Mouse (Mus musculus) CD4-positive, CD25-positive, alpha-beta regulatory T cell, adult 2 months (primary cell): ENCODE results near the gene Sos1.
"Not testable (repeated sequence)": the region's sequence is repeated elsewhere in the genome, so short reads cannot be mapped to it uniquely, and the experiment has no call there.

Source experiments
- DNase-seq: peaks from one replicate; pipeline ENCODE4 v3.0.0-alpha.2; 2012; ENCODE audit warnings: low read depth, low spot score

The Sos1 gene

GRCm38 (mm10) chr17:80426171-80426570 is 54.1 kb downstream of the Sos1 start:
- DNase-seq: no peak

DNA sequence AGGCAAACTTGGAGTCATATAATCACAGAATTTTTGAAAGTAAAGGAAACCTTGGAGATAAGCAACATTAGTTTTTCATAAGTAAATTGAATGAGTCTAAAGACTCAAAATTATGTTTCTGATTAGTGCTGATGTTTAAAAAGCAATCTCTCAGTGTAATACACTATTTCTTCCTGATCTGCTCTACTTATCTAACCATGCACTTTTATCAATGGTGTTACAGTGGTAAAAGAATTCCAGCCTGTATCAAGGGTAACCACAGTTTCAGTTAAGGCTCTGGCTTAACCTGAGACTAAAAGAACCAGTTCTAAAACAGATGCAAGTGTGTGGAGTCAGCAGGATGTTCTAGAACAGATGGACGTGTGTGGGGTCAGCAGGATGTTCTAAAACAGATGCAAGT is 59.3 kb downstream of the Sos1 start:
- no peak for DNase-seq

DNA sequence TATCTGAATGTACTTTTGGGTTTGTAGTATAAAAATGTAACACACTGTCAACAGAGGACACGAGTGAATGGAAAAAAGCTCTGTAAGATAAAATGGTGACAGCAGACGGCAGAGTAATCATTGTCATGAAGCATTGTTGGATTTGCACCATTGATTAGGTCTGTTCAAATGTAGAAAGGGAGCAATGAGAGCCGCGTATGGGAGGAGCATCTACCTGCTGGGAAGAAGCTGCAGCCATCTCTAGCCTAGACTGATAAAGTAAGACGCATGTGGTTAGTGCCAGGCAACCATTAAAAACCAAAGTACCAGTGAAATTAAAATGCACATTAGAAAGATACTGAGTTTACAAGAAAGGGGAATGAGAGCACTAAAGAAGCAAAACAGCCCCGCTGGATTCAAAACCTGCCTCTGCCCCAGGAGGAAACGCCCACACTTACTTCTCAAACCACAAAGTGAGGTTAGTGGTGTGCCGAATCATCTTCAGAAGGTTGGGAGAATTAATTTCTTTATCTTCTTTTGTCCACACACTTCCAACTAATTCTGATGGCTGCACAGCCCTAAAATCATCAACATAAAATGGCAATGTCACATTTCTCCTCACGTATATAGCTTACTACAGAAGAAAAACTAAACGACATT is 61.6 kb downstream of the Sos1 start:
- DNase-seq: peak; percentile 49

DNA sequence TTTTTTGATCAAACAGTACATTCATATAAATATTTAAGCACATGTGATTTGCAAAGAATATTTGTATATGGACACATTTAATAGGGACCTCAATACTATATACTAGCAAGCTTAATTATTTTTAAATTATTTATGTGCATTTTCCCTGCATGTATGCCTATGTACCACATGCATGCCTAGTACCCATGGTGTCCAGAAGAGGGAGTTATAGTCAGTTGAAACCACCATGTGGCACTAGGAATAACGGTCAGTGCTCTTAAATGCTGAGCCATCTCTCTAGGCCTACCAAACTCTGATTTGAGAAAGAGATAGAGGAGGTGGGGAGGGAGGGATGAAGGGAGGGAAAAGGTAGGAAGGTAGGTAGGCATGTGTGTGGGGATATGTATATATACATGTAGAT is 69.1 kb downstream of the Sos1 start:
- peak; percentile 17 for DNase-seq

DNA sequence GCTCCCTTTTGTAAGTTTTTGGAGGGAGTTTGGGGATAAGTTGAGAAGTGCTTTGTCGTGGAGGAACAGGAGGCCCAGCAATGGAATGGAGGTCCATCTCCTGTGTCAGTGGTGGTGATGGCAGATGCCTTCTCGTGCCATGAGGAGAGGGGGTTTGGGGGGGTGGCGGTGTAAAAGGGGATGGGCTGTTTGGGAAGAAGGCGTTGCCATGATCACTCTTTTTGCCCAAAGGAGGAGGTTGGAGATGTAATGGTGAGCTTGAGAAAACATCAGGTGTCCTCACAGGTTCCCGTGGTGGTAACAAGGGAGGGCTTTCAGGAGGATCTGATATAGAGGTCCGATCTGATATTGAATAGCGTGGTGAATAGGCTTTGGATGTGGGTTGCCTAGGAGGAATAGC is 82.0 kb downstream of the Sos1 start:
- no peak for DNase-seq

DNA sequence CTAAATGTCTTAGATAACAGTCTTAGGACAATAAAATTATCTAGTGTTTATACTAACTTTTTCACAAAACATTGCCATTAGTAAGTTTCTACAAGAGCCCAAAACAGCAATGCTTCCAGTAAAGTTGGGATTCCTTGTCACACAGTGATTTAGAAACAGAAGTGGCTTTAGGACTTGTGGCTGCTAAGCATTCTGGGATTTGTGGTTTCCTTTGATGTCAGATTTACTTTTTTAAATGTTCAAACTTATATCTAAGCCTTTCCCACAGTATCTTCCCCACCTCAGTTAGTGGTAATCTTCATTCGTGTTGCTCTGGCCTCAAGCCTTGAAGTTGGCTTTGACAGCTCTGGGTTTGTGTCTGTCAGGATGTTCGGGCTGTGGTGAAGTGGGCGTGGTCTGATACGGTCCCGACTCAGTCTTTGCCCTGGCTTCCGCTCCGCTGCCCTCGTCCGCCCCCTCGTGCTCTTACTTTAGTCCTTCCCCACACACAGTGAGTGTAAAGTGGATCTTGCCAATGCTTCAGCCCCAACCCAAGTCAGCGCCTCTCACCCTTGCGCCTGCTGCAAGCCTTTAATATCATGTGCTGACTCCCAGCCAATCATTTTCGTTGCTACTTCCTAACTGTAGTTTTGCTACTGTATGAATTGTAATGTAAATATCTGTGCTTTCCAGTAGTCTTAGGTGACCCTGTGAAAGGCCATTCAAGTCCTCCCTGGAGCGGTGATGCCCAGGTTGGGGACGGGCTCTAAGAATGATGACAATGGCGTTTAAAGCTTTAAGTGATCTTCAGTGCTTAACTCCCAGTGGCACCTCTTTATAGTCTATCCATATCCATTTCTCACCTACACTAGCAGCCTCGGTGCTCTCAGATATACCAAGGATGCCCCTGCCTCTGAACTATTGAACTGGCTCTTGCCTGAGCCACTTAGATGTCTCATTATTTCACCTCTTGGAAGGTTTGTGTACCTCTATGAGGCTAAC is 88.5 kb downstream of the Sos1 start:
- DNase-seq: peak; percentile 91

DNA sequence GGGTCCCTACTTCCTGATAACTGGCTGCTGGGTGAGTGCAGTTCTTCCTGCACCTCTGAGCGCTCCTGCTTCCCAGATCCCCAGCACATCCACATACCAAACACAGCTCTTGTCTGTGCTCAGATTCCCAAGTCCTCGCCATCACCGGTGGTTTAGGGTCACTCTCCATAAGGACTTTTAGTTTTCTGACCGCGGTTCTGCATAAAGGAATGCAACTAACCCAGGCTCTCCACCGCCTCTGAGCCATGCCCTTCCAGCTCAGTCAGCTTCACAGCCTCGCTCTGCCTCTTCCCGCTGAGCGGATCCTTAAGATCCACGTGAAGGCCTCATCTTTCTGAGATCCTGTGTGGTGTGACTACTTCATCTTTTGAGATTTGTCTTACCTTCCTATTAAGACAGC is 90.2 kb downstream of the Sos1 start:
- DNase-seq: no peak

DNA sequence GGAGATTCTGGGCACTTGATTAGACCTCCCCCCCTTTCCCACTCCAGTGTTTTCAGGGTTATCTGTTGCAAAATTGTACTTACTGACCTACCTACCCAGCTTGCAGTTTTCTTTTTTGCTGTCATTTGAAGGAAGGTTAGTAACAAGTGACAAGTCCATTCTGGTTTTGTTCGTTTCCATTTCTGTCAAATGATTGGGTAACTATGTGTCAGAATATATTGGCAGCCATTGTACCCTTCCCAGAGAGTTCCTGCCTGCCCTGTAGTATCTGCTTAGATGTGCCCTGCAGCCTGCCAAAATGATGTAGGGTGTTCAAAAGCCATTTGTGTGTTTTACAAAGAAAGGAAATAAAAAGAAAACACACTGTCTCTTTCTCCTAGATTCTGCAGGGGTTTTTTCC is 94.6 kb downstream of the Sos1 start:
- DNase-seq: no peak

DNA sequence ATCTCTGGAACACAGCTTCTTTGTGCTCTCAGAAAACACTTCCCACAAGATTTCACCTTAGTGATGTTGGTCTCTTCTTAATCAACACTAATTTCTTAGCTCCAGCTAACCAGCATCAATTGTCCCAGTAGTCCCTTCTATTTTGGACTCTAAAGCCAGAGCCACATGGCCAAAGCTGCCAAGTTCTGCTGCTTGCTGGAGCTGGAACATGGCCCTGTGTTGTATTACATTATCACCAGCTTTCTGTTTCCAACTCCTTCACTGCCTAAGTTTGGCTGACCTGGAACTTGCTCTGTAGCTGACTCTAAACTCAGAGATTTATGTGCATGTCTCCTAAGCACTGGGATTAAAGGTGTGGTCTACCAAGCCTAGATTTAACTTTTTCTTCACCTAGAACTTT is 101.9 kb downstream of the Sos1 start:
- not testable (repeated sequence) for DNase-seq

DNA sequence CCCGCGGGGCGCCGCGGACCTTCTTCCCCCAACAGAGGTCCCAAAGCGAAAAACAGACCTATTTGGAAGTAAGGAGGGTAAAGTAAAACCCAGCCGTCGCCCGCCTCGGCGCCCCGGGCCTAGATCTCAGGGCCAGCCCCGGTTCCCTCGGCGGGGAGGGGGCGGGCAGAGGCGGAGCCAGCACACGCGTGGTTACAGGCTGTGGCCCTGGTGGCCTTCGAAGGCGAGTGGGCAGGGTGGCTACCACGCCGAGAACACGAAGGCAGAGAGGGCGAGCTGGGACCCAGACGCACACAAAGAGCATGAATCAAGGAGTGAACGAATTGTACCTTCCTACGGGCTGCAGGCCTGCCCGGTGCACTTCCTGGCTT is 106.5 kb downstream of the Sos1 start:
- DNase-seq: no peak

- DNase-seq: peak; percentile 95
Observed at GRCm38 (mm10) chr17:80372989-80373725, 107.1 kb downstream of the Sos1 start, which contains the start of gene Gm10190. Gene Gm10190, minus strand, starts transcription at chr17:80373541.

DNA sequence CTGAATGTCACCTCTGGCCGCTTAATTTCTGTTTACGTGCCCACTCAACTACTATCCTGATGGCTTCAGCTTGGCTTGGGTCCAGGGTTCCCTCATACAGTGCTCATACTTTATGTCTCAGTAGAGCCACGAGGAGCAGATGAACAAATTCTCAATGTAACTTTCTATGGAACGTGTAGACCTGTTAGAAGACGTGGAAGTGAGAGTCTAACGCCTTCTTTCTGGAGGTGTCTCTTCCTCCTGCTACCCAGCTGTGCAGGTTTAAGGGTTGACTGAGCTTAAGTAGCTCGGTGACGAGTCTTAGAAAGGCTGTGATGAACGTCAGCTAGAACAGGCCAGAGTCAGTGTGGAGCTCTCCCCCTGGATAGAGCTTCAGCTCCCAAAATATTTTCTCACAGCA is 111.6 kb downstream of the Sos1 start:
- no peak for DNase-seq

DNA sequence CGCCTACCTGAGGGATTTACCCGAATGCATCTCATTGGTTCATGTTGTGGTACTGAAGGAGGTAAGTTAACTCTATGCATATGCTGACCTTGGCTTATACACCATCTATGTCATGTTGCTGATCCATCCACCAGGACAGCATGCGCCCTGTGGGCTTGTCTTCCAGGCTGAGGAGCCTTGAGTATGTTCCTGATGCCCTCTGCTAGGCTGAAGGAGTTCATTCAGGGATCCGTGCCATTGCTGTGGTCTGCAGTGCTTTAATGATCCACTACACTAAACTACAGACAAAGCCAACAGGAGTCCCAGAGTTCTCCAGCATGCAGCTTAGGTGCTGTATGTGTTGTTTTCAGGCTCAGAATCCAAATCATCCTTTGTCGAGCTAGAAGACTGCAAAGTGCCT is 113.0 kb downstream of the Sos1 start:
- DNase-seq: no peak

DNA sequence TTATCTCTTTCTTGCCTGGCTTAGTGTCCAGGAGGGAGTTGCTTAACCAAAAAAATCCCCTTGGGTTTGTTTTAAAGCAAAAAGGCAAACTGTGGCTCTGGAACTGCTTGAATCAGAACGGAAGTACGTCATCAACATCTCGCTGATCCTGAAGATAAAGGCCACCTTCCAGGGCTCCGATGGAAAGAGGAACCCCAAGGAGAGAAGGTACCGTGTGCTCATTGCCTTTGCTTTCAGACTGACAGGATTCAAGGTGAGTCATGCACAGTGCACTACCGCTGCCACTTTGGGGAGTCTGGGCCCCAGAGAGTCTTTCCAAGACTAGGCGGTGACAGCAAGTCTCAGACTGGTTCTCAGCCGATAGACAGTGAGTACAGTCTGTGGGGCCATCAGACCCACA is 120.0 kb downstream of the Sos1 start:
- peak; percentile 7 for DNase-seq

DNA sequence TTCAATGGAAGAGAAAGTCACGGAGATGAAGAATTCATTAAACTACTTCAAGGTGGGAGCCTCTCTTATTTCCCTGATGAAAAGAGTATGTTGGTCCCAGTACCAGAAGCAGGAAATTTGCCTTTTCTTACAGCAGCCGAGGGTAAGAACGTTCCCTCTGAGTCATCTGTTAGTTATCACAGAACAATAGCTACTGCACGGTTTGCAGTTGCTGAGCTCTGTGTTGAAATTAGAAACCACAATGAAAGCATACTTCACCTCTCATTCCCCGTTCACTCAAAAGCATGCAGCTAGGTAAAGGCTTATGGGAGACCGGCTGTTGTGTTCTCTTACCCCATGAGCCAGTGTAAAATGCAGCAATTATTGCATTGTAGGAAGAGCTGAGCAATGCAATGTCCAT is 133.0 kb downstream of the Sos1 start:
- DNase-seq: no peak

GRCm38 (mm10) chr17:80346591-80347125 is 133.6 kb downstream of the Sos1 start:
- DNase-seq: no peak

DNA sequence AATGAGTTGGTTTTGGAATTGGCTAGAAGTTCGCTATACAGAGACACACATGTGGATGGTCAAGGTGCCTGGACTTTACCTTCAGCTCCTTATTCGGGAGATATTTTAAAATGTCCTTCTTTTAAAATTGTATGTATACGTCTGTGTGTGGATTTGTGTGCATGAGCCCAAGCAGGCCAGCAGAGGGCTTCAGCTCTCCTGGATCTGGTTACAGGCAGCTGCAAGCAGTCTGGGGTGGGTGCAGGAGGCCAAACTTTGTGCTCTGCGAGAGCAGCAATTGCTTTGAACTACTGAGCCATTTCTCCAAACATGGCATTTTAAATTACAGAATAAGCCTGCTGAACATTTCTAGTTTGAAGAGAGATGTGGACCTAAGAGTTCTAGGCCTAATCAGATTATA is 135.0 kb downstream of the Sos1 start:
- DNase-seq: peak; percentile 31
